Comparison of ENCODE assay signal across 16 mouse cellular contexts in genomic region chr10:85497931-85498330, GRCm38 (mm10).
"Had no signal": no experiment of that assay in that cellular context is flagged by ENCODE, and none has a peak within 500 bp of the region (broad histone marks: within the 10 kb centered on the region; RNA-seq: fewer than 3 reads in every experiment).

No protein-coding gene starts in this region.

- H3K27me3 ChIP-seq: intestine, embryonic 15.5 days; liver, embryonic 15.5 days; neural tube, embryonic 15.5 days had no signal

- ATAC-seq: intestine, embryonic 15.5 days; lung, postnatal 0 days had no signal

- H3K27ac ChIP-seq: intestine, embryonic 15.5 days; liver, embryonic 15.5 days; midbrain, embryonic 10.5 days; neural tube, embryonic 15.5 days had no signal

- H3K9ac ChIP-seq: intestine, embryonic 15.5 days; liver, embryonic 15.5 days; neural tube, embryonic 15.5 days had no signal

- H3K9me3 ChIP-seq: intestine, embryonic 15.5 days; liver, embryonic 15.5 days; midbrain, embryonic 10.5 days; neural tube, embryonic 15.5 days had no signal

- DNase-seq: kidney, adult 9 months; kidney, postnatal 4 days; layer of hippocampus, postnatal 36 days; lung, adult 2 months; lung, postnatal 36 days; midbrain, embryonic 14.5 days; right cerebral cortex, adult 18-20 months; right cerebral cortex, postnatal 25 days; thymus, postnatal 36 days had no signal

- H3K4me2 ChIP-seq: intestine, embryonic 15.5 days; liver, embryonic 11.5 days; liver, embryonic 15.5 days; neural tube, embryonic 15.5 days had no signal

- H3K4me1 ChIP-seq: intestine, embryonic 15.5 days; liver, embryonic 15.5 days had no signal

- H3K36me3 ChIP-seq: intestine, embryonic 15.5 days; liver, embryonic 15.5 days; midbrain, embryonic 10.5 days; neural tube, embryonic 15.5 days had no signal

- H3K4me3 ChIP-seq: intestine, embryonic 15.5 days; liver, embryonic 15.5 days; midbrain, embryonic 10.5 days; myocyte; neural tube, embryonic 15.5 days had no signal
